11 mouse cellular contexts compared by ENCODE assay signal in genomic region chr2:119846929-119847328, GRCm38 (mm10). TPM values are rescaled to one million over a fixed set of nuclear protein-coding genes. Genes with fewer than 3 reads are reported as not detected.
DNase-seq lines count a peak whose midpoint lies in the region; ATAC-seq and TF ChIP-seq lines count a peak whose summit lies in the region.
"Had no signal": no experiment of that assay in that cellular context is flagged by ENCODE, and none has a peak within 500 bp of the region (broad histone marks: within the 10 kb centered on the region; RNA-seq: fewer than 3 reads in every experiment).

No protein-coding gene starts in this region.

- no peaks in the 10 kb centered on the region for H3K4me1 ChIP-seq in forebrain, postnatal 0 days (ENCODE audit: insufficient read depth)
- H3K4me1 ChIP-seq: forebrain, embryonic 15.5 days; limb, embryonic 15.5 days; midbrain, embryonic 15.5 days had no signal

- no peaks in the 10 kb centered on the region for H3K27me3 ChIP-seq in C2C12 (ENCODE audit: control insufficient read depth, insufficient read depth, insufficient read length)
- no peaks in the 10 kb centered on the region for H3K27me3 ChIP-seq in forebrain, postnatal 0 days (ENCODE audit: insufficient read depth, low read length)
- H3K27me3 ChIP-seq: forebrain, embryonic 15.5 days; limb, embryonic 15.5 days; midbrain, embryonic 15.5 days had no signal

- WGBS in forebrain, postnatal 0 days, result 56% methylated on average over 4 of the region's 4 CpGs

- H3K9me3 ChIP-seq in forebrain, postnatal 0 days (ENCODE audit: low read length), result no peaks in the 10 kb centered on the region
- H3K9me3 ChIP-seq: forebrain, embryonic 15.5 days; limb, embryonic 15.5 days; midbrain, embryonic 15.5 days had no signal

- H3K4me3 ChIP-seq in C2C12 (ENCODE audit: insufficient read depth, poor library complexity, severe bottlenecking), result no peak overlapping the region
- no peak overlapping the region for H3K4me3 ChIP-seq in forebrain, postnatal 0 days (ENCODE audit: low read depth, low read length)
- H3K4me3 ChIP-seq: forebrain, embryonic 15.5 days; limb, embryonic 15.5 days; midbrain, embryonic 15.5 days had no signal

- no peaks in the 10 kb centered on the region for H3K79me3 ChIP-seq in C2C12 (ENCODE audit: low read depth)

- no peaks in the 10 kb centered on the region for H3K79me2 ChIP-seq in C2C12 (ENCODE audit: control insufficient read depth, insufficient read depth)

- no peaks in the 10 kb centered on the region for H3K36me3 ChIP-seq in C2C12 (ENCODE audit: control insufficient read depth, insufficient read depth)
- no peaks in the 10 kb centered on the region for H3K36me3 ChIP-seq in forebrain, postnatal 0 days (ENCODE audit: insufficient read depth)
- H3K36me3 ChIP-seq: forebrain, embryonic 15.5 days; limb, embryonic 15.5 days; midbrain, embryonic 15.5 days had no signal

- no peak overlapping the region for H3ac ChIP-seq in C2C12 (ENCODE audit: control insufficient read depth, insufficient read length, low read depth)

- peak; percentile 11 to 19 for DNase-seq in left cerebral cortex, postnatal 36 days (ENCODE audit: low spot score in 2 of 2)
- DNase-seq in left cerebral cortex, adult 11 months (ENCODE audit: low spot score), result no peak
- peak; percentile 10 for DNase-seq in brain, embryonic 14.5 days (ENCODE audit: low read depth)
- peak; percentile 11 to 24 for DNase-seq in gastrocnemius, adult 8-10 months (ENCODE audit: low spot score in 2 of 2)
- DNase-seq in thymus, adult 18-20 months, result no peak
- DNase-seq in forebrain, postnatal 0 days, result no peak

- intact Hi-C loops in left cerebral cortex, postnatal 36 days (cut with DNase I), result no loop called here

- no peak overlapping the region for H3K4me2 ChIP-seq in forebrain, postnatal 0 days (ENCODE audit: low read depth)
- H3K4me2 ChIP-seq: forebrain, embryonic 15.5 days; limb, embryonic 15.5 days; midbrain, embryonic 15.5 days had no signal

- no peak for ATAC-seq in forebrain, postnatal 0 days
- no peak for ATAC-seq in monocyte, adult 5-6 weeks (replicated peaks; ENCODE audit: insufficient number of reproducible peaks, low FRiP score, low TSS enrichment, poor library complexity, severe bottlenecking)
- ATAC-seq: forebrain, embryonic 15.5 days; midbrain, embryonic 15.5 days had no signal

- no peak for TF ChIP-seq POLR2A in brain, embryonic 14.5 days (IDR thresholded peaks at IDR 0.05; ENCODE audit: borderline replicate concordance, extremely low read depth, insufficient read depth, insufficient read length, poor library complexity, severe bottlenecking)

- no peak for TF ChIP-seq CTCF in C2C12 (IDR thresholded peaks at IDR 0.05; ENCODE audit: control insufficient read depth, insufficient read depth, insufficient read length)
- TF ChIP-seq CTCF in brain, embryonic 14.5 days (IDR thresholded peaks at IDR 0.05; ENCODE audit: borderline replicate concordance, extremely low read depth, insufficient read depth, insufficient read length), result no peak
- no peak for TF ChIP-seq CTCF in forebrain, postnatal 0 days (IDR thresholded peaks at IDR 0.05; ENCODE audit: low read depth)

- no peak overlapping the region for H3K27ac ChIP-seq in forebrain, postnatal 0 days (ENCODE audit: low read depth, low read length)
- H3K27ac ChIP-seq: forebrain, embryonic 15.5 days; limb, embryonic 15.5 days; midbrain, embryonic 15.5 days had no signal

- no peak overlapping the region for H3K9ac ChIP-seq in forebrain, postnatal 0 days
- H3K9ac ChIP-seq: forebrain, embryonic 15.5 days; limb, embryonic 15.5 days; midbrain, embryonic 15.5 days had no signal

TF ChIP-seq in C2C12, 6 proteins besides CTCF, POLR2A, EP300 and RAD21:
- TF ChIP-seq FOSL1 (IDR thresholded peaks at IDR 0.05; ENCODE audit: insufficient read depth, low read length, poor library complexity, severe bottlenecking) (peak; percentile 51), CEBPB (IDR thresholded peaks at IDR 0.05; ENCODE audit: low read depth) (peak; percentile 65), MYOG (IDR thresholded peaks at IDR 0.05; ENCODE audit: control insufficient read depth, extremely low read depth, insufficient read length) (no peak)
TF ChIP-seq in C2C12: peak in this region for 2.

RNA-seq across cellular contexts. Expression of gene Tyro3, which starts 49.4 kb away (rescaled TPM):
- 100 to 1,000 TPM; 191 to 198 TPM for total RNA-seq in left cerebral cortex, postnatal 36 days (2021)
- 9.3 TPM for polyA plus RNA-seq in C2C12 (2012; fragmentation: generic; extraction: Trizol)
- 33.0 and 40.9 TPM in 2 replicates for polyA plus RNA-seq in brain, embryonic 14.5 days (2012; rRNA removed)
- under 1 TPM; 0.29 to 0.74 (median 0.46) TPM for total RNA-seq in gastrocnemius, adult 8-10 months (2022)
- 46.6 and 47.5 TPM in 2 replicates for total RNA-seq in forebrain, postnatal 0 days (2014; rRNA removed)
- polyA plus RNA-seq in forebrain, postnatal 0 days (2015; fragmentation: Nextera tagmentation; extraction: Ambion mirVana), result 17.3 and 18.5 TPM in 2 replicates
- total RNA-seq in monocyte, adult 5-6 weeks (2017), result 0.67 to 1.9 TPM in 2 of 3 replicates, not detected in the other

RNA-seq across cellular contexts. Expression of gene Mga, which starts 50.1 kb away (rescaled TPM):
- total RNA-seq in left cerebral cortex, postnatal 36 days (2021), result 10 to 100 TPM; 56.2 to 74.1 TPM
- 3.3 TPM for polyA plus RNA-seq in C2C12 (2012; fragmentation: generic; extraction: Trizol)
- 22.7 and 31.0 TPM in 2 replicates for polyA plus RNA-seq in brain, embryonic 14.5 days (2012; rRNA removed)
- total RNA-seq in gastrocnemius, adult 8-10 months (2022), result 10 to 100 TPM; 24.9 to 49.9 (median 31.8) TPM
- total RNA-seq in forebrain, postnatal 0 days (2014; rRNA removed), result 42.2 and 69.7 TPM in 2 replicates
- polyA plus RNA-seq in forebrain, postnatal 0 days (2015; fragmentation: Nextera tagmentation; extraction: Ambion mirVana), result 6.9 and 11.4 TPM in 2 replicates
- total RNA-seq in monocyte, adult 5-6 weeks (2017), result 57.4 to 66.3 TPM (median 60.3 TPM) in 3 replicates

RNA-seq across cellular contexts. Expression of gene Rpap1, which starts 59.6 kb away (rescaled TPM):
- 10 to 100 TPM; 19.4 to 20.6 TPM for total RNA-seq in left cerebral cortex, postnatal 36 days (2021)
- 14.2 TPM for polyA plus RNA-seq in C2C12 (2012; fragmentation: generic; extraction: Trizol)
- 24.7 and 25.8 TPM in 2 replicates for polyA plus RNA-seq in brain, embryonic 14.5 days (2012; rRNA removed)
- 10 to 100 TPM; 14.2 to 17.0 (median 16.2) TPM for total RNA-seq in gastrocnemius, adult 8-10 months (2022)
- total RNA-seq in forebrain, postnatal 0 days (2014; rRNA removed), result 18.9 and 20.4 TPM in 2 replicates
- polyA plus RNA-seq in forebrain, postnatal 0 days (2015; fragmentation: Nextera tagmentation; extraction: Ambion mirVana), result 8.0 and 9.9 TPM in 2 replicates
- total RNA-seq in monocyte, adult 5-6 weeks (2017), result 5.3 to 13.1 TPM (median 8.3 TPM) in 3 replicates

Comparison
In these comparisons a context has a peak if more than half of its experiments do, and no peak if none do; other contexts are left out.
1. DNase-seq: peak in left cerebral cortex, postnatal 36 days (2 of 2), brain, embryonic 14.5 days (single experiment) and gastrocnemius, adult 8-10 months (2 of 2); none in left cerebral cortex, adult 11 months (single experiment), thymus, adult 18-20 months (0 of 2) and forebrain, postnatal 0 days (single experiment).
2. RNA of gene Tyro3, which starts 49.4 kb away (total RNA-seq): 191 to 198 TPM in left cerebral cortex, postnatal 36 days and 46.6 to 47.5 TPM in forebrain, postnatal 0 days; 0.67 to 1.9 TPM in monocyte, adult 5-6 weeks and 0.29 to 0.74 TPM in gastrocnemius, adult 8-10 months; every median in the first group is over 10 times any median in the second.